Mouse (Mus musculus) stomach, embryonic 14.5 days (tissue): ENCODE data around the gene Pxylp1. TPM values are rescaled to one million over a fixed set of nuclear protein-coding genes. Genes with fewer than 3 reads are reported as not detected.

Experiments used
- ATAC-seq: fragments of 200-750 bp; cut with Nextera tagmentation; 2 replicates; pipeline ENCODE4 v1.8.0; 2017; ENCODE audit warnings: low read depth, moderate TSS enrichment; ENCODE audit not compliant: insufficient number of reproducible peaks, insufficient read depth, low FRiP score
- H3K27ac ChIP-seq: fragments of 300-500 bp; sonication (generic); 2 replicates; pipeline ENCODE4 v1.5.1; 2014; ENCODE audit warnings: mild to moderate bottlenecking, low read length, moderate library complexity, mixed read lengths
- H3K27me3 ChIP-seq: fragments of 300-500 bp; sonication (generic); 2 replicates; pipeline ENCODE4 v1.6.1; 2014; ENCODE audit warnings: low read length, control low read depth, mixed read lengths; ENCODE audit not compliant: control insufficient read depth, insufficient read depth
- H3K36me3 ChIP-seq: fragments of 300-500 bp; sonication (generic); 2 replicates; pipeline ENCODE4 v1.6.1; 2014; ENCODE audit warnings: mild to moderate bottlenecking, control low read depth, low read length, moderate library complexity, mixed read lengths; ENCODE audit not compliant: control insufficient read depth, insufficient read depth
- H3K4me1 ChIP-seq: fragments of 300-500 bp; sonication (generic); 2 replicates; pipeline ENCODE4 v1.6.1; 2014; ENCODE audit warnings: low read length, control low read depth, mixed read lengths; ENCODE audit not compliant: control insufficient read depth, insufficient read depth
- H3K4me2 ChIP-seq: fragments of 300-500 bp; sonication (generic); replicated peaks from 2 replicates; pipeline ENCODE4 v1.6.1; 2014; ENCODE audit warnings: low read depth, low read length, control low read depth
- H3K4me3 ChIP-seq: fragments of 300-500 bp; sonication (generic); 2 replicates; pipeline ENCODE4 v1.5.1; 2014; ENCODE audit warnings: low read depth, low read length, control low read depth
- H3K9ac ChIP-seq: fragments of 300-500 bp; sonication (generic); replicated peaks from 2 replicates; pipeline ENCODE4 v1.6.1; 2014; ENCODE audit warnings: low read depth, mild to moderate bottlenecking, control low read depth, low read length, moderate library complexity, mixed read lengths
- H3K9me3 ChIP-seq: fragments of 300-500 bp; sonication (generic); 2 replicates; pipeline ENCODE4 v1.6.1; 2016; ENCODE audit warnings: low read depth, low read length, control low read depth; ENCODE audit not compliant: control insufficient read depth
- WGBS: fragments of 180-500 bp; shearing (Covaris S2); extraction: QIAGEN DNeasy Blood & Tissue Kit; methylation state at CpG from one replicate; pipeline ENCODE4 v1.1.7; 2014; 5-methylcytosine and 5-hydroxymethylcytosine counted together
- polyA plus RNA-seq: library from polyadenylated mRNA; unstranded; fragments of >200 nt; fragmentation: Nextera tagmentation; extraction: Ambion mirVana; gene quantifications from 2 replicates; pipeline ENCODE4 v1.2.1, GENCODE M21; 2014

The Pxylp1 gene
- polyA plus RNA-seq, 1 experiment from 2014 or later: 37.7 TPM

DNA sequence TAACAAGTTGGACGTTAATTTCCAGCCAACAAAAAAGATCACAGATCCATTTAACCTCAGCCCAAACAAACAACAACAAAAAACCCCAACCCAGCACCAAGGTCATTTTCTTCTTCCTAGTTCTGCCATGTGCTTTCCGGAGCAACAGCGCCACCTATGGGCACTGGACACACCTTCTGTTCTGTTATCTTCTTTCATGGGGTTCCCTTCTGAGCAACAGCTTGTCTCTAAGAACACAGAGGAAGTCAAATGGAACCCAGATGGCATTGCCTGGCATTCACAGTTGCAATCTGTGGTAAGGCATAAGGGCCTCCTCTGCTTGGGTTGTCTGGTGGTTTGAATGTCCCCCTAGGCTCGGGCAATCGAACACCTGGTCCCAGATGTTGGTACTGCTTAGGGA, 19.4 kb downstream of the Pxylp1 start:
- H3K9me3 ChIP-seq: no peaks in the 10 kb centered on the region; the same call in 1 of the 2 replicates
- H3K27me3 ChIP-seq: no peaks in the 10 kb centered on the region
- H3K27ac ChIP-seq: no peak overlapping the region
- ATAC-seq: no peak
- WGBS: 78% methylated on average over 5 of the region's 5 CpGs
- no peaks in the 10 kb centered on the region for H3K36me3 ChIP-seq
- no peak overlapping the region for H3K4me2 ChIP-seq
- peaks cover 5% of the 10 kb centered on the region; the same call in 1 of the 2 replicates for H3K4me1 ChIP-seq
- no peak overlapping the region for H3K9ac ChIP-seq
- no peak overlapping the region for H3K4me3 ChIP-seq

DNA sequence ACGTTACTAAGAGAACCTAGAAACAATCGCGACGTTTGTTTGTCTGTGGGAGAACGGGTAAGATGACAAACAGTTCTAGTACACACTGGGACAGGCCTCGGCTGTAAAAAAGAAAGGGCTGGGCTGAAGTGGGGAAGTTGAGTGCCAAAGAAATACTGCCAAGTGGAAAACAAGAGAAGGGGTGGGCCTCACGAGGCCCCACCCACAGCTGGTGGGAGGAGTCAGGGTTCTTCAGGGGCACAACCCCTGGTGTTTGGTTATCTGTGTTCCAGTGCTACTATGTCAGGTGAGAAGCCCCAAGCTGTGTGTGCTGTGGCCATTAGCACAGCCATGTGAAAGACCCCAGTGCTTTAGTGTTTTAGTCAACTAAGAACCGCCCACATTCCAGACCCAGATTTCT, 22.4 kb downstream of the Pxylp1 start:
- H3K9ac ChIP-seq: no peak overlapping the region
- H3K27ac ChIP-seq: no peak overlapping the region
- 64% methylated on average over 8 of the region's 8 CpGs for WGBS

DNA sequence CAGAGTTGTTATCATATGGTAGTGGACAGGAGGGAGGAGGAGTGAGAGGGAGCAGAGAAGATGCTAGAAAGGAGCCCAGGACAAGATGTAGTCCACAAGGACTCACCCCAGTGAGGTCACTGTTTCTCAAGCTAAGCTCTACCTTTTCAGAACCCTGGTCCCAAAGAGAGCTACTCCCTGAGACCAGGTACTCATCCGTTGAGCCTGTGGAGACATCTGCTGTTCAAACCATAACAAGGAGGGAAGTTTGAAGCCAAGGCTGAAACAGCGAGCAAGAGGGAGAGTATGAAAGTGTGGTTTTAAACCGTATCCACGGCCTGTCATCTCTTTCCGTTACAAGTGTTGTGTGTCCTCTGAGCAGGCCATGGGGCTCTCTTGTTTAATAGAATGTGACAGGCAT, 22.9 kb downstream of the Pxylp1 start:
- no peaks in the 10 kb centered on the region for H3K36me3 ChIP-seq
- H3K27me3 ChIP-seq: no peaks in the 10 kb centered on the region
- H3K4me2 ChIP-seq: no peak overlapping the region
- 89% methylated on average over 5 of the region's 5 CpGs for WGBS
- H3K27ac ChIP-seq: no peak overlapping the region
- H3K9ac ChIP-seq: no peak overlapping the region
- no peak overlapping the region for H3K4me3 ChIP-seq
- H3K9me3 ChIP-seq: no peaks in the 10 kb centered on the region; the same call in 1 of the 2 replicates
- ATAC-seq: no peak
- no peaks in the 10 kb centered on the region for H3K4me1 ChIP-seq

More for the DNA sequence above, 22.4 kb downstream of the Pxylp1 start:
- Histone ChIP-seq H3K4me2 (no peak overlapping the region), H3K27me3 (no peaks in the 10 kb centered on the region), H3K4me3 (no peak overlapping the region), H3K9me3 (no peaks in the 10 kb centered on the region; the same call in 1 of the 2 replicates), H3K4me1 (no peaks in the 10 kb centered on the region), H3K36me3 (no peaks in the 10 kb centered on the region)
- ATAC-seq: no peak

DNA sequence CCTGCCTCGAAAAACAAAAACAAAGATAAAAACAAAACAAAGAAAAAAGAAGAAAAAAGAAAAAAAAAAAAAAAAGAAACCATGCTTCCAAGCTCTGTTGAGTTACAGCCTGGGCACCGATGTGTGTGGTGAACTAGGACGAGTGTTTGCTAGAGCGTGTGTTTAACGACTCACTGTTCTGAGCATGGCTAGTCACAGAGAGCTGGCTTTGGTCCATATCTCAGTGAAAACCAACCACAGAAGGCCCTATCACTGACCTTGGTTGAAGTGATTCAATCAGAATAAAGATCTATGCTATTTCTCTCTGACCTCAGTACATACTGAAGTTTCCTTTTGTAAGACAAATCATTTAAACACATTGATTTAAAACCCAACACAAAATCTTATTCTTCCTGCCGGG, 23.9 kb downstream of the Pxylp1 start:
- no peak for ATAC-seq
- Histone ChIP-seq H3K4me1 (no peaks in the 10 kb centered on the region), H3K27ac (no peak overlapping the region), H3K36me3 (no peaks in the 10 kb centered on the region), H3K9ac (no peak overlapping the region), H3K4me3 (no peak overlapping the region), H3K4me2 (no peak overlapping the region), H3K27me3 (no peaks in the 10 kb centered on the region), H3K9me3 (no peaks in the 10 kb centered on the region; the same call in 1 of the 2 replicates)
- WGBS: 81% methylated on average over 6 of the region's 6 CpGs

DNA sequence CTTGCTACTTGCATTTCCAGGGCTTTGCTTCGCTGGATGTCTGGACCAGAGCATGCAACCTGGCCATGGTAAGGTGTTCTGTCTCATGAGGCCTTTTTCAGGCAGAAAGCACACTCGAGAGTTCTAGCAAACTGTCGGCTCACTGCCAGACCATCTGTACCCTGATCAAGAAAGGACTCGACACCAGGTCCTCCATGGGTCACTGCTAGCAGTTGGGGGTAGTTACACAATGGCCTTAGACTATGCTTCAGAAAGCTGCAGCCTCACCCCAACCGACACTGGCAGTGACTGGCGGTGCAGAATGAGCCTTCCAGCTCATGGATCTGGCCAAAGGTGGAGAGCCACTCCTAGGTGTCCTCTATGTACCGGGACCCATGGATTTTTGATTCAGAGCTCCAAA, 25.3 kb downstream of the Pxylp1 start:
- no peak overlapping the region for H3K27ac ChIP-seq

DNA sequence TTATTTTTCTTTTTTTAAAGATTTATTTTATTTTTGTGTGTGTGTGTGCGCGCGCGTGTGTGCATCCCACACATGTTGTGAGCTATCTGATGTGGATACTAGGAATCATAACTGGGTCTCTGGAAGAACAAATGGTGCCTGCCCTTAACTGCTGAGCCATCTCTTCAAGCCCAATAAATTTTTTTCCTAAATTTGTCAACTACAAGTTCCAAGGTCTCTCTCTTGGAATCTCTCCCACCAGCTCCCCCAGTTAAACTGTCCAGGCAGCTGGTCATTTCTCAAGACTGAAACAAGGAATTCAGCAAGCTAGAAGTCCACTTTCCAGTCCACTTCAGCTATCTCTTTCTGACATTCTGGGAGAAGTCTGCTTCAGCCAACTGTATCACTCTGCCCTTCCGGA, 26.3 kb downstream of the Pxylp1 start:
- no peaks in the 10 kb centered on the region for H3K36me3 ChIP-seq
- no peaks in the 10 kb centered on the region for H3K4me1 ChIP-seq
- no peaks in the 10 kb centered on the region; the same call in 1 of the 2 replicates for H3K9me3 ChIP-seq
- 91% methylated on average over 5 of the region's 5 CpGs for WGBS
- ATAC-seq: no peak
- H3K9ac ChIP-seq: no peak overlapping the region
- no peak overlapping the region for H3K4me2 ChIP-seq
- H3K4me3 ChIP-seq: no peak overlapping the region
- no peak overlapping the region for H3K27ac ChIP-seq
- no peaks in the 10 kb centered on the region for H3K27me3 ChIP-seq

More for the DNA sequence above, 25.3 kb downstream of the Pxylp1 start:
- no peaks in the 10 kb centered on the region for H3K36me3 ChIP-seq
- H3K27me3 ChIP-seq: no peaks in the 10 kb centered on the region
- H3K4me3 ChIP-seq: no peak overlapping the region
- 76% methylated on average over 7 of the region's 7 CpGs for WGBS
- no peak overlapping the region for H3K4me2 ChIP-seq
- H3K9ac ChIP-seq: no peak overlapping the region
- no peak for ATAC-seq
- H3K9me3 ChIP-seq: no peaks in the 10 kb centered on the region; the same call in 1 of the 2 replicates
- H3K4me1 ChIP-seq: no peaks in the 10 kb centered on the region

DNA sequence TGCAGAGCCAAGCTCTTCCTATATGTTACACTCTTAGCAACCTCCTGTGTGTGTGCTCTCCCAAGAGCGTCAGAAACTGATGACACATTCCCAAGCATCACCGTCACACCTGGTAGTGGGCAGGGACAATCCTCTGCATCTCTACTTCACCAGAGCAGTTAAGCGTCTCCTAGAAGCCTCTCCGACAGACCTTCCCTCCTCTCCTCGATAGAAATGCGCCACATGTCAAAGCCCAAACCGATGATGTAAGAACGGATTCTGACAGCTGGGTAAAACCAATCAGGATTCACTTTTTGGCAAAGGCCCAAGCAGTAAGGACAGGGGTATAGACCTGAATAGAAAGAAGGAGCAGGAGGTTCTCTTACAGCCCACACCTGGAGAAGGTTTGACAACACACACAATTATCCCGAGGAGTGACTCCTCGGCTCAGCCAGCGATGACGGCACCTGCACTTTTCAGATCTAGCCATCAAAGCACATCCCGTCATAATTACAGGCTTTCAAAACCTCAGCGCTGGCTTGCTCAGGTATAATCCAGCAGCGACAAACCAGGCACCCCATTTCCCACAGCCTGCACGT, 26.9 kb downstream of the Pxylp1 start:
- Histone ChIP-seq H3K27me3 (no peaks in the 10 kb centered on the region), H3K4me1 (no peaks in the 10 kb centered on the region), H3K9ac (no peak overlapping the region), H3K36me3 (no peaks in the 10 kb centered on the region), H3K27ac (no peak overlapping the region), H3K9me3 (no peaks in the 10 kb centered on the region), H3K4me2 (no peak overlapping the region), H3K4me3 (no peak overlapping the region)
- WGBS: 79% methylated on average over 16 of the region's 16 CpGs
- no peak for ATAC-seq

DNA sequence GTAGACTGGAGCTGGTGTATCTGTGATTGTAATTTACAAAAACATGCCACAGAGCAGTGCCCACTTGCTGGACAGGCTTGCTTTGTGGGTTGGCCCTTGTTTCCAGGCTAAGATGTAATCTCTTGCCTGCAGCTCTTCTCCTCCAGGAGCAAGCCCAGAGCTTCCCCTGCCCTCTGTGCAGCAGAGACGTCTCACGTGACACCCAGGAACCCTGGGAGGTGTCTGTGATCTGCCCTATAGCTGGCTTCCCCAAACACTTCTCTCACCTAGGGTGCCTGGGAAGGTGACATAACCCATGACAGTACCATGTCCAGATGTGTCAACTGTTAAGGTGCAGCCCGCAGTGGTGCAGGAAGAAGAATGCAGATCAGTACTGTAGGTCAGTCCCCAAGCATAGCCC, 28.9 kb downstream of the Pxylp1 start:
- H3K4me1 ChIP-seq: no peaks in the 10 kb centered on the region
- ATAC-seq: no peak
- no peaks in the 10 kb centered on the region for H3K9me3 ChIP-seq
- no peaks in the 10 kb centered on the region for H3K27me3 ChIP-seq
- WGBS: 68% methylated on average over 3 of the region's 3 CpGs
- no peaks in the 10 kb centered on the region for H3K36me3 ChIP-seq
- H3K27ac ChIP-seq: no peak overlapping the region
- no peak overlapping the region for H3K9ac ChIP-seq
- no peak overlapping the region for H3K4me3 ChIP-seq
- no peak overlapping the region for H3K4me2 ChIP-seq

DNA sequence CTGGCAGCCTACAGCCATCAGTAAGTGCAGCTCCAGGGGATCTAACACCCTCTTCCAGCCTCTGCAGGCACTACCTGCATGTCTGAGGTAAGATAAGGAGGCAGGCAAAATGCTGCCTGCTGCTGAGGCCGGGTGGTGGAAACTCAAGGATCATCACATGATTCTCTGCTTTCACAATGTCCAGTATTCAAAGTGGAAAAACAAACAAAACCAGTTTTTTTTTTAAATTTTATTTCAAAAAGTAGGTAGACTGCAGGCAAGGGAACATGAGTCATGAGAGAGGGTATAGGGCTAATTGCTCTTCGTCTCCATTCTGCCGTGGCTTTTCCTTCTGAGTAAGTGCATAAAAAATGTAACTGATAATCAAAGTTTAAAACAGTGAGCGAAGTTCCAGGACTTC, 29.6 kb downstream of the Pxylp1 start:
- Histone ChIP-seq H3K4me3 (no peak overlapping the region), H3K9me3 (no peaks in the 10 kb centered on the region), H3K27me3 (no peaks in the 10 kb centered on the region), H3K9ac (no peak overlapping the region), H3K27ac (no peak overlapping the region), H3K36me3 (no peaks in the 10 kb centered on the region), H3K4me1 (no peaks in the 10 kb centered on the region), H3K4me2 (no peak overlapping the region)
- ATAC-seq: no peak
- 48% methylated on average over 4 of the region's 4 CpGs for WGBS
